Mouse (Mus musculus) megakaryocyte-erythroid progenitor cell, adult 5 weeks (primary cell): ENCODE measurements around the gene Frs3. TPM values are rescaled to one million over a fixed set of nuclear protein-coding genes. Genes with fewer than 3 reads are reported as not detected.

ENCODE experiments used
- polyA plus RNA-seq: library from polyadenylated mRNA; stranded (reverse); fragments of >175 nt; gene quantifications from 2 replicates; pipeline ENCODE4 v1.2.3, GENCODE M21; 2012

The Frs3 gene
- polyA plus RNA-seq, result 3.2 and 4.0 TPM in 2 replicates

GRCm38 (mm10) chr17:47688608-47689575, at the start of gene Frs3:
Gene Frs3 (plus strand): TSS chr17:47689030.

GRCm38 (mm10) chr17:47688344-47688607, 554 bp upstream of the Frs3 start, which contains the start of gene Tomm6:
Gene Tomm6 (minus strand): TSS chr17:47688386.

GRCm38 (mm10) chr17:47694442-47694502, 5.4 kb downstream of the Frs3 start, which contains the start of gene Gm21981:
Gene Gm21981 (minus strand): TSS chr17:47694455.

GRCm38 (mm10) chr17:47694503-47695336, 5.9 kb downstream of the Frs3 start, which contains the start of gene Prickle4:
Gene Prickle4 (minus strand): TSS chr17:47694736.

GRCm38 (mm10) chr17:47726566-47726965, 37.7 kb downstream of the Frs3 start, which contains the start of gene Pgc:
Gene Pgc (plus strand): TSS chr17:47726842.

GRCm38 (mm10) chr17:47736856-47737255, 48.0 kb downstream of the Frs3 start, which contains the start of gene Tfeb:
Gene Tfeb (plus strand): TSS chr17:47737030.

Other genes with a start within 250 kb of the Frs3 start
- 22.9 and 25.8 TPM in 2 replicates for gene Taf8, start 186.7 kb upstream of the Frs3 start, polyA plus RNA-seq
- 344 and 360 TPM in 2 replicates for gene Ccnd3, start 184.0 kb upstream of the Frs3 start, polyA plus RNA-seq
- gene Bysl, start 77.5 kb upstream of the Frs3 start, polyA plus RNA-seq, result 39.7 and 42.3 TPM in 2 replicates
- 4.4 and 4.6 TPM in 2 replicates for gene Med20, start 77.4 kb upstream of the Frs3 start, polyA plus RNA-seq
- gene Gm20517, start 77.4 kb upstream of the Frs3 start, polyA plus RNA-seq, result 0.06 TPM in 1 of 2 replicates, not detected in the other
- 12.5 and 13.5 TPM in 2 replicates for gene Usp49, start 58.3 kb upstream of the Frs3 start, polyA plus RNA-seq
- 265 and 272 TPM in 2 replicates for gene Tomm6, start 644 bp upstream of the Frs3 start, polyA plus RNA-seq
- 0.04 and 0.32 TPM in 2 replicates for gene Gm21981, start 5.4 kb downstream of the Frs3 start, polyA plus RNA-seq
- 5.1 and 5.2 TPM in 2 replicates for gene Prickle4, start 5.7 kb downstream of the Frs3 start, polyA plus RNA-seq
- gene Pgc, start 37.8 kb downstream of the Frs3 start, polyA plus RNA-seq, result not detected in 2 replicates
- gene Tfeb, start 48.0 kb downstream of the Frs3 start, polyA plus RNA-seq, result 47.8 and 63.1 TPM in 2 replicates
- gene Mdfi, start 145.7 kb downstream of the Frs3 start, polyA plus RNA-seq, result 36.8 and 50.0 TPM in 2 replicates
- 178 and 199 TPM in 2 replicates for gene Foxp4, start 235.6 kb downstream of the Frs3 start, polyA plus RNA-seq